Mouse (Mus musculus) brown adipose tissue, adult 24 weeks (tissue): Measurements from ENCODE around the gene Sirt4. TPM values are rescaled to one million over a fixed set of nuclear protein-coding genes. Genes with fewer than 3 reads are reported as not detected.
A peak's percentile ranks its signal among the peaks of the same experiment; 100 is the strongest.

Experiments used
- H3K27ac ChIP-seq: fragments of 200-500 bp; replicated peaks from 2 replicates; pipeline ENCODE4 v1.5.1; 2012; ENCODE audit warnings: low read depth, mild to moderate bottlenecking, low read length
- H3K4me1 ChIP-seq: fragments of 200-500 bp; 2 replicates; pipeline ENCODE4 v1.6.1; 2012; ENCODE audit warnings: low read length, mixed read lengths; ENCODE audit not compliant: control insufficient read depth, insufficient read depth, insufficient read length
- H3K4me3 ChIP-seq: fragments of 200-500 bp; 2 replicates; pipeline ENCODE4 v1.5.1; 2012; ENCODE audit warnings: low read depth, mild to moderate bottlenecking, low read length, moderate library complexity; ENCODE audit not compliant: insufficient read depth
- polyA plus RNA-seq: library from polyadenylated mRNA; stranded (reverse); fragments of >200 nt; gene quantifications from 2 replicates; pipeline ENCODE4 v1.2.4, GENCODE M21; 2012; ENCODE audit not compliant: missing spikeins, insufficient read depth, insufficient read length

Gene Sirt4
- polyA plus RNA-seq, 1 experiment, result 11.4 TPM

DNA sequence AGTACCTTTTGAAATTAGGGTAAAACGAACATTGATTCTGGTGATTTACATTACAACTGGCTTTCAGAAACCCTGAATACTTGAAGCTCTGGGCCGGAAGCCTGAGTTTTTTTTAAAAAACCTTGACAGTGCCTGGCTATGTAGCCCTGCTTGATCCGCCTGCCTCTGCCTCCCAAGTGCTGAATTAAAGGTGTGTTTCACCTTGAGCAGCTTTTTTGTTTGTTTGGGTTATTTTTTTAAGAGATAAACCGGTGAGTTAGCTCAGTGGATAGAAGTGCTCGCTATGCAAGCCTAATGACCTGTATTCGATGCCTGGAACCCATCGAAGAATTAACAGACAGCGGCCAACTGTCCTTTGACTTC, 6.1 kb upstream of the Sirt4 start:
- Histone ChIP-seq H3K4me3 (no peak overlapping the region), H3K4me1 (0 out of 2 replicates have a peak, but pooled peaks cover 3% of the 10 kb centered on the region), H3K27ac (no peak overlapping the region)

DNA sequence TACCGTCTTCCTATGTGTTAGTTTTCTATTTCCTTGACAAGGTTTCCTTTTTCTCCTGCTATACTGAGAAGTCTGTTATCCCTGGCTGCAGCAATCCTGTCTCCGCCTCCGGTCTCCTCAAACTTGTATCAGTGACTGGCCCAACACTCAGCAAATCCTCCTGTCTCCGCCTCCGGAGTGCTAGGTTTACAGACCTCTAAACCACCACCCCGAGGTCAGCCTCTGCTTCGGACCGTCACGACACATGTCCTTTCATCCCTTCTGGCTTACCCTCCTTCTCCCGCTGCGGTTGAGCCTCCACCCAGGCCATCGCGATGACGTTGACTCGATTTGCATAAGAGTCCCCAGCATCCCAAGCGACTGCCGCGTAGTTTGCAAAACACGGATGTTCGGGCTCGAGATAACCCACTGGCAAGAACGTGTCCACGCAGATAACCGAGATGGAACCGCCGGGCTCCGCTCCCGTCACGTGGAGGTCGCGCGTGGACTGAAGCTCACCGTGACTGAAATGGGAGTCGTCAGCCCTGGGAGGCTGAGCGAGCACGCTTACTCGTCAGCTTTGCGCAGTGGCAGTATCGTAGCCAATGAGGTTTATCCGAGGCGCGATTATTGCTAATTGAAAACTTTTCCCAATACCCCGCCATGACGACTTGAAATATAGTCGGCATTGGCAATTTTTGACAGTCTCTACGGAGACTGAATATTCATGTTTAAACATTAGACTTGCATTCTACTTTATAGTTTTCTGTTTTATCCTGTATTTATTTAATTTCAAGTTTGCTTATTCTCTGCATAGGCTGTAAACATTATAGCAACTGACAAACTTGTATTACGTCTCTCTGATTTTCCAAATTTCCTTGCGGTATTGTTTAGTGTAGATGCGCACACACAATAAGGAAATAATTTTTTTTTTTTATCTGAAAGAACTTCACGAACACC, 5.4 kb upstream of the Sirt4 start:
- Histone ChIP-seq H3K4me1 (0 out of 2 replicates have a peak, but pooled peaks cover 3% of the 10 kb centered on the region), H3K4me3 (peak overlapping the region; percentile 59), H3K27ac (peak overlapping the region; percentile 97)

GRCm38 (mm10) chr5:115488841-115489698, 4.5 kb upstream of the Sirt4 start:
- H3K4me1 ChIP-seq, result 0 out of 2 replicates have a peak, but pooled peaks cover 3% of the 10 kb centered on the region
- H3K27ac ChIP-seq, result peak overlapping the region; percentile 97
- H3K4me3 ChIP-seq, result peak overlapping the region; percentile 59

DNA sequence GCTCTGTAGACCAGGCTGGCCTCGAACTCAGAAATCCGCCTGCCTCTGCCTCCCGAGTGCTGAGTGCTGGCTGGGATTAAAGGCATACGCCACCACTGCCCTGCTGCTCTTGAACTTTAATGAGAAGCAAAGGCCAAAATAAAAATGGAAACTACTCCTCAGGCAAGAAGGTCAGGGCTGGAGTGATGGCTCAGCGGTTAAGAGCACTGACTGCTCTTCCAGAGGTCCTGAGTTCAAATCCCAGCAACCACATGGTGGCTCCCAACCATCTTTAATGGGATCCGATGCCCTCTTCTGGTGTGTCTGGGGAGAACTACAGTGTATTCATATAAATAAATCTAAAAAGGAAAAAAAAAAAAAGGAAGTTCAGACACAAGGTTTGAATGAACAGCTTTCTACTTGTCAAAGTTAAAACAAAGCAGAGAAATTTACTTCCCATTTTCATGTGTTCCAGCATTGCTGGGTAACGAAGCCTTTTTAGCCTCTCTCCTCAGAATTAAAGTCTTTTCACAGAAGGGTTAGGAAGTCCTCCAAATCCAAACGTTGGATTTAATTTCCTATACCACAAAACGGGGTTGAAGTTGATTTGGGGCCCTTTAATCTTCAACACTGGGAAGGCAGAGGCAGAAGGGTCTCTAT, 3.5 kb upstream of the Sirt4 start:
- Histone ChIP-seq H3K27ac (0 out of 2 replicates have a peak overlapping the region, but pooled peaks have one; percentile 8), H3K4me3 (no peak overlapping the region), H3K4me1 (0 out of 2 replicates have a peak, but pooled peaks cover 3% of the 10 kb centered on the region)

GRCm38 (mm10) chr5:115487353-115487752, 2.8 kb upstream of the Sirt4 start:
- Histone ChIP-seq H3K4me3 (no peak overlapping the region), H3K27ac (no peak overlapping the region), H3K4me1 (0 out of 2 replicates have a peak, but pooled peaks cover 3% of the 10 kb centered on the region)

DNA sequence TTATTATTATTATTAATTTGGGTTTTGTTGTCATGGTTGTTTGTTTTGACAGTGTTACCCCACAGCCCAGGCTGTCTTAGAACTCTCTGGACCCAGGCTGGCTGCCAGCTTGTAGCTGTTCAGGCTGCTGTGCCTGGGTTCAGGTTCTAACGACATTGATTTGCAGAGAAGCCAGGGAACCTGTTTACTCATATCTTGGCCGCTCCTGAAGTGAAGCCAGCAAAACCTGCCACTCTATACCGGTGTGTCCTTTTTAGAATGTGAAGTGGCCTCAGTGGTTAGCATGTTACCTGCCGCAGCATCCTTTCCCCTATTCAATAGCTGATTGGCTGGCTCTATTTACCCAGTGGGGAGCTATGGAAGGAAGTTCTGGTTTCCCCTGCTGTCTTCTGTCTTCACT, 2.2 kb upstream of the Sirt4 start:
- no peak overlapping the region for H3K4me3 ChIP-seq
- 0 out of 2 replicates have a peak, but pooled peaks cover 3% of the 10 kb centered on the region for H3K4me1 ChIP-seq
- H3K27ac ChIP-seq, result no peak overlapping the region

GRCm38 (mm10) chr5:115485489-115486205, 1.1 kb upstream of the Sirt4 start:
- H3K27ac ChIP-seq, result no peak overlapping the region
- H3K4me3 ChIP-seq, result no peak overlapping the region
- 0 out of 2 replicates have a peak, but pooled peaks cover 3% of the 10 kb centered on the region for H3K4me1 ChIP-seq

- no peak overlapping the region for H3K27ac ChIP-seq
- H3K4me3 ChIP-seq, result peak overlapping the region; percentile 68
These were observed 471 bp upstream of the Sirt4 start for GRCm38 (mm10) chr5:115484996-115485395.

DNA sequence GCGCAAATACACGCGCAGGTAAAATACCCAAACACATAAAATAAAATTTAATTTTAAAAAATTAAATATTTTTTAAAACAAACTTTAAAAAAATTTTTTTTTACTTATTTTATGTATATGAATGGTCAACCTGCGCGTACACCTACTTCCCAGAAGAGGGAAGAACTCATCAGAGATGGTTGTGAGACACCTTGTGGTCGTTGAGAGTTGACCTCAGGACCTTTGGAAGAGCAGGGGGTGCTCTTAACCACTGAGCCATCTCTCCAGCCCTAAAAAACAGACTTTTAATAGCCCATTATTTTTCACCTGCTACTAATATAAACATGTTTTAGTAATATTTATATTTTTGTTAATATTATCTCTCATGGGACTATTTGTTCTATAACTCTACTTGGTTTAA, 1.1 kb downstream of the Sirt4 start:
- H3K4me1 ChIP-seq, result no peaks in the 10 kb centered on the region
- H3K27ac ChIP-seq, result no peak overlapping the region
- no peak overlapping the region for H3K4me3 ChIP-seq

More at GRCm38 (mm10) chr5:115484996-115485395, 471 bp upstream of the Sirt4 start:
- 0 out of 2 replicates have a peak, but pooled peaks cover 3% of the 10 kb centered on the region for H3K4me1 ChIP-seq

GRCm38 (mm10) chr5:115482390-115483265, 1.9 kb downstream of the Sirt4 start:
- no peak overlapping the region for H3K4me3 ChIP-seq
- no peaks in the 10 kb centered on the region for H3K4me1 ChIP-seq
- no peak overlapping the region for H3K27ac ChIP-seq

GRCm38 (mm10) chr5:115480101-115480500, 4.4 kb downstream of the Sirt4 start:
- no peak overlapping the region for H3K4me3 ChIP-seq
- H3K27ac ChIP-seq, result no peak overlapping the region
- H3K4me1 ChIP-seq, result no peaks in the 10 kb centered on the region

DNA sequence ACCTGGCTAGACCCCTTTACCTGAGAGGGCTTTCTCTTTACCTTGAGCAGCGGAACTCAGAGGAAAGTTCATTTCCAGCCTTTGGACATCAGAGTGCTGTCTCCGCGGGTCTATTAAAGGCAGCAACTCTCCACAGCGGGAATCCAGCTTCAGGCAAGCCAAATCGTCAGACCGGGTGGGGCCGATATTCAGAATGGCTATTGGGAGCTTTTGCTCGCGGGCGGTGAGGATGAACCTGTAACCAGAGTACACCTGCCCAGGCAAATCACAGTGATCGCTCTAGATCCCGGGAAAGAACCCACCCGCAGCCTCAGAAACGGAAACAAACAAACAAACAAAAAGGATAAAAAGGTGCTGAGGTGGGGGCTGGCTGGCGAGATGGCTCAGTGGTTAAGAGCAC, 5.0 kb downstream of the Sirt4 start:
- no peak overlapping the region for H3K4me3 ChIP-seq

DNA sequence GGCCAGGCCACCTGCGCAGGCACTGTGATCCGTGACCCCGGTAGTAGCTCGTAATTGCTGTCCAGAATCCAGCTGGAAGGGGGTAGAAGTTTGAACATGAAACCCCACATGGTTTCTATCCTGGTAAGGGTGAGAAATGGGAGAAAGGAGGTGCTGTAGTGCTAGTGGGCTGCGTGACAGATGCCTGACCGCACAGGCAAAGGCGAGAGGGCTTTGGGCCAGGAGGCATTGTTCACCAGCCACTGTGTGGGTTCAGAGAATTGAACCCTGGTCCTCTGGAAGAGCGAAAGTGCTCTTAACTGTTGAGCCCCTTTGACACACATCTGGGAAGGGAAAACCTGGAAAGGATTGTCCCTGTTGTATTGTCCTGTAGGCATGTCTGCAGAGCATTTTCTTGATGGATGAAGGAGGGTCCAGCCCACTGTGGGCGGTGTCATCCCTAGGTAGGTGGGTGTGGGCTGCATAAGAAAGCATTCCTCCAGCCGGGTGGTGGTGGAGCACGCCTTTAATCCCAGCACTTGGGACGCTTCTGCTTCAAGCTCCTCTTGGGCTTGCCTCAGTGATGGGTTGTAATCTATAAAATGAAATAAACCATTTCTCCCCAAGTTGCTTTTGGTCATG, 8.3 kb downstream of the Sirt4 start:
- H3K4me3 ChIP-seq, result peak overlapping the region; percentile 47
- H3K27ac ChIP-seq, result no peak overlapping the region

More for the DNA sequence above, 5.0 kb downstream of the Sirt4 start:
- Histone ChIP-seq H3K27ac (no peak overlapping the region), H3K4me1 (no peaks in the 10 kb centered on the region)

More for the DNA sequence above, 8.3 kb downstream of the Sirt4 start:
- no peaks in the 10 kb centered on the region for H3K4me1 ChIP-seq
